Mouse (Mus musculus) thymus, postnatal 36 days (tissue): ENCODE data around the gene Olfr1199.

Experiments used
- DNase-seq, 2 experiments: peaks; one replicate each; pipeline ENCODE4 v3.0.0; 2022; ENCODE audit warnings: mixed read lengths in 2 of 2

Olfr1199 gene

DNA sequence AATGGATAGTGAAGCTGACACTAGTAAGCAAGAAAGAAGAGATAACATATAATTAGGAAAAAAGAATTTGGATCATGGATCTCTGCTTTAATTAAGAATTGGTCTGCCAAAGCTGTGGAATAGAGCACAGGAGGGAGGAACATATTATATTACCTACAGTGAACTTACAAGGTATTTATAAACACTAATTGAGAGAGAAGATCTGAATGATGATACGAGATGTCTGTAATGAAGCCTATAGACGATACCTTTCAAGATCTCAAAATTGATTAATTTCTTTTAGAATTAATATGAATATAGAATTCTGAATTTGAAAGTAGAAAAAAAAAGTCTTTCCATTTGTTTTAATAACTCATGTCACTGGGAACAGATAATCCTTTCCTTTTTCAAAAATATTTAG lies at the start of gene Olfr1199:
Olfr1199 (minus strand) TSS at position 101 of the 400 bp plus-strand sequence.
- no peak for DNase-seq

DNA sequence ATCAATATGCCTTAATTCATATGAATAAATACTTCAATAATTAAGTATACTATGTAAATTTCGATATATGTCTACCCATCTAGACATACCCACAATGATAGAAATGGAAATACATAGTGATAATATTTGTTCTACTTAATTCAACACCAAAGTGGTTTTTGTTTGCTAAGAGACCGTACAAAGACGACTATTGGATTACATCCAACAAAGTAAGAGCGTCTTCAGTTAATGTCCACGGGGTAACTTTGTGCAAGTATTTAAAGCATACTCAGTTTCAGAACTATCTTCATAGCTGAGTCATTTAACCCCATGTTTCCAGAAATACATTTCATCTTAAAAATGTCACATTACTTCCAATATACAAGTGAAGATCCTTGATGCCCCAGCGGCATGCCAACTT lies 32.5 kb upstream of the Olfr1199 start, which contains the start of gene Olfr1201:
Olfr1201 (plus strand) TSS at position 301 of the 400 bp plus-strand sequence.
- no peak for DNase-seq

DNA sequence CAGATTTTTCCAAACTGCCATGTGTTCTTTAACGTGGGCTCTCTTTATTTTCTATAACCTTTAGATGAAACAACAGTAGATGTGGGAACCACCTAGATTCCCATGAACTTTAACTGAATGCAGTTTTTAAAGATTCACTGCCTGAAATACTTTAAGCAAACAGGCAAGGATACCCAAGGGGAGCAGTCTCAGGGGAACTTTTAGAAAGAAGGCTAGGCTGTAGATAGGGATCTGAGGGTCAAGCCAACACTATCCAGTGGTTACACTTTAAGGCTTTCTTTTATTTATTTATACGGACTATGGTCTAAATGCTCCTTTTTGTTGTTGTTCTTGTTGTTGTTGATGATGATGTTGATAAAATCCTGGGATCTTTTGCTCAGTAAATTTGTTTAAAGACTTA lies 10.1 kb upstream of the Olfr1199 start, which contains the start of gene Olfr1200:
Olfr1200 (minus strand) TSS at position 101 of the 400 bp plus-strand sequence.
- no peak for DNase-seq

DNA sequence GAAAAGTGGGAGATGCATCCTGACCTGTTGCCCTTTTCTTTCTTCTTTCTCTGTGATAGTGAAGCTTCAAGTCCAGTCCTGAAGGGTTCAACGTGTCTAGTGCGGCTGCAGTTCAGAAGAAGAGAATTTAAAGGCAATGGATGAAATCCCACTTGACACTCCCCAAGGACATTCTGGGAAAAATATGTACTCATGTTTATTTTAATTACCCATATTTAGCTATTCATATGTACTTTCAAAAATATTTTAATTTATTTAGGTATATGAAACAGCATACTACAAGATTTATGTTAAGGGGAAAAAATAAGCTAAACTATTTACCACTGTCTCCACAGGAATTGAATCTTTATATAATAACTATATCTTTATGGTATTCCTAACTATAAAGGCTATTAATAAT lies 9.0 kb downstream of the Olfr1199 start, which contains the start of gene Olfr1198:
Olfr1198 (minus strand) TSS at position 101 of the 400 bp plus-strand sequence.
- DNase-seq, result no peak

DNA sequence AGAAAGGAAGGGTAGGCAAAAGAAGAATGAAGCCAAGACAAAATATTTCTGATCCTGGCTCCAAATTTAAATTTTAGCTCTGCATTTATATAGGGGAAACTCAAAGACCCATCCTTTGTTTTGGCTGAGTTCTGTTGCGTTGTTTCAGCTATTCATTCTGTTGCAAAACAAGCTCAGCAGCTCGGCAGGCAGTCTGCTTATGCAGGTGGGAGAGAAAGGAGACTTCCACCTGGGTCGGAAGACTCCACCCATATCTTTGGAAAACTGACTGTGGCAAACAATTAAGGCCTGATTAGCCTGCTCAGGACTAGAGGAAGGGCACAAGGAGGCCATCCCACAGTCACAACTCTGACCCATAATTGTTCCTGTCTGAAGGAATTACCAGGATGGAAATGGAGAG lies 16.9 kb downstream of the Olfr1199 start:
- DNase-seq, result no peak

DNA sequence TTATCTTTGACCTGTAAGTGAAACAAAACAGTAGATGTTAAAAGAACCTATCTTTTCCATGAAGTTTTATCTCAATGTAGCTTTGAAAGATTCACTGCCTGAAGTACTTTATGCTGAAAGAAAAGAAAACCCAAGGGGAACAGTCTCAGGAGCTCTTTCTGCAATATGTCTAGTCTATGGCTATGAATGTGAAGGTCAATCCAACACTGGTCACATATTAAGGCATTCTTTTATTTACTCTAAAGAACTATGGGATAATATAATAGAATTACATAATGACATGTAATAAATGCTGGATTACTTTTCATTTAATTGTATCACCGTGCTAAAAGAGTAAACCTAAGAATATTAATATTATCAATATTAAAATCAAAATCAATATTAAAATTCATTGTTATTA lies 28.0 kb downstream of the Olfr1199 start, which contains the start of gene Olfr1197:
Olfr1197 (minus strand) TSS at position 101 of the 400 bp plus-strand sequence.
- DNase-seq, result no peak

DNA sequence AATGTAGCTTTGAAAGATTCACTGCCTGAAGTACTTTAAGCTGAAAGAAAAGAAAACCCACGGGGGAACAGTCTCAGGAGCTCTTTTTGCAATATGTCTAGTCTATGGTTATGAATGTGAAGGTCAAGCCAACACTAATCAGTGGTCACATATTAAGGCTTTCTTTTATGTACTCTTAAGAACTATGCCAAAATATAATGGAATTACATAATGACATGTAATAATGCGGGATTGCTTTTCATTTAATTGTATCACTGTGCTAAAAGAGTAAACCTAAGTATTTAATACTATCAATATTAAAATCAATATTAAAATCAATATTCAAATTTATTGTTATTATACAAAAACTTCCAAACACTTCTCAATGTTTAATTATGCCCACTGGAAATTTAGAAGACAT lies 55.8 kb downstream of the Olfr1199 start, which contains the start of gene Olfr1196:
Olfr1196 (minus strand) TSS at position 101 of the 400 bp plus-strand sequence.
- DNase-seq, result no peak
